Mouse (Mus musculus) myocyte (in vitro differentiated cells): Measurements from ENCODE around the gene Cog2. TPM values are rescaled to one million over a fixed set of nuclear protein-coding genes. Genes with fewer than 3 reads are reported as not detected.

Source experiments
- H3K27me3 ChIP-seq: one replicate; pipeline ENCODE4 v1.6.1; 2011; ENCODE audit not compliant: control insufficient read depth, insufficient read depth, insufficient read length
- H3K36me3 ChIP-seq: one replicate; pipeline ENCODE4 v1.6.1; 2011; ENCODE audit not compliant: control insufficient read depth, insufficient read depth
- H3K4me2 ChIP-seq: one replicate; pipeline ENCODE4 v1.6.1; 2011; ENCODE audit warnings: low read depth, control low read depth
- H3K4me3 ChIP-seq: one replicate; pipeline ENCODE4 v1.5.1; 2011; ENCODE audit warnings: mild to moderate bottlenecking, control low read depth, moderate library complexity
- H3K79me2 ChIP-seq: one replicate; pipeline ENCODE4 v1.6.1; 2011; ENCODE audit not compliant: control insufficient read depth, insufficient read depth
- H3ac ChIP-seq: one replicate; pipeline ENCODE4 v1.6.1; 2011; ENCODE audit not compliant: control insufficient read depth, insufficient read length
- CEBPB ChIP-seq: IDR thresholded peaks from 2 replicates; pipeline ENCODE4 v1.6.1; 2011; ENCODE audit warnings: mild to moderate bottlenecking, moderate library complexity; ENCODE audit not compliant: poor library complexity, insufficient read depth, severe bottlenecking
- E2F4 ChIP-seq: IDR thresholded peaks from one replicate; pipeline ENCODE4 v1.6.1; 2011; ENCODE audit warnings: mild to moderate bottlenecking, control low read depth, moderate library complexity; ENCODE audit not compliant: insufficient read depth
- MAX ChIP-seq: IDR thresholded peaks from one replicate; pipeline ENCODE4 v1.6.1; 2011; ENCODE audit warnings: low read depth, mild to moderate bottlenecking, control low read depth
- MYOD1 ChIP-seq, 3 experiments: IDR thresholded peaks; one replicate each; pipeline ENCODE4 v1.6.1; 2011; ENCODE audit warnings: control low read depth in 2 of 3, low read depth in 2 of 3, mild to moderate bottlenecking in 2 of 3, moderate library complexity in 1 of 3; ENCODE audit not compliant: insufficient read length in 2 of 3, control insufficient read depth in 1 of 3
- MYOG ChIP-seq, 3 experiments: IDR thresholded peaks; one replicate each; pipeline ENCODE4 v1.6.1; 2011; ENCODE audit warnings: control low read depth in 2 of 3, low read depth in 2 of 3, mild to moderate bottlenecking in 2 of 3; ENCODE audit not compliant: insufficient read length in 2 of 3, control insufficient read depth in 1 of 3, insufficient read depth in 1 of 3
- POLR2A ChIP-seq: IDR thresholded peaks from one replicate; pipeline ENCODE4 v1.6.1; 2011; ENCODE audit warnings: low read depth, mild to moderate bottlenecking, control low read depth, moderate library complexity; ENCODE audit not compliant: insufficient read length
- POLR2AphosphoS2 ChIP-seq: IDR thresholded peaks from one replicate; pipeline ENCODE4 v1.6.1; 2011; ENCODE audit warnings: low read depth, control low read depth; ENCODE audit not compliant: insufficient read length
- REST ChIP-seq: IDR thresholded peaks from one replicate; pipeline ENCODE4 v1.6.1; 2011; ENCODE audit warnings: mild to moderate bottlenecking, control low read depth, moderate library complexity; ENCODE audit not compliant: insufficient read depth, insufficient read length
- SRF ChIP-seq: IDR thresholded peaks from one replicate; pipeline ENCODE4 v1.6.1; 2011; ENCODE audit warnings: low read depth; ENCODE audit not compliant: control insufficient read depth, insufficient read length
- TCF12 ChIP-seq: IDR thresholded peaks from one replicate; pipeline ENCODE4 v1.6.1; 2011; ENCODE audit warnings: mild to moderate bottlenecking, control low read depth; ENCODE audit not compliant: poor library complexity, insufficient read depth, severe bottlenecking
- TCF3 ChIP-seq: IDR thresholded peaks from one replicate; pipeline ENCODE4 v1.6.1; 2011; ENCODE audit warnings: low read depth, control low read depth; ENCODE audit not compliant: insufficient read length
- USF1 ChIP-seq: IDR thresholded peaks from one replicate; pipeline ENCODE4 v1.6.1; 2011; ENCODE audit warnings: low read depth, mild to moderate bottlenecking, control low read depth, moderate library complexity
- polyA plus RNA-seq: library from polyadenylated mRNA; unstranded; fragments of >200 nt; fragmentation: generic; extraction: Trizol; gene quantifications from one replicate; pipeline ENCODE4 v1.2.1, GENCODE M21; 2012; ENCODE audit warnings: missing spikeins

Gene Cog2
- polyA plus RNA-seq, 1 experiment = 26.3 TPM

DNA sequence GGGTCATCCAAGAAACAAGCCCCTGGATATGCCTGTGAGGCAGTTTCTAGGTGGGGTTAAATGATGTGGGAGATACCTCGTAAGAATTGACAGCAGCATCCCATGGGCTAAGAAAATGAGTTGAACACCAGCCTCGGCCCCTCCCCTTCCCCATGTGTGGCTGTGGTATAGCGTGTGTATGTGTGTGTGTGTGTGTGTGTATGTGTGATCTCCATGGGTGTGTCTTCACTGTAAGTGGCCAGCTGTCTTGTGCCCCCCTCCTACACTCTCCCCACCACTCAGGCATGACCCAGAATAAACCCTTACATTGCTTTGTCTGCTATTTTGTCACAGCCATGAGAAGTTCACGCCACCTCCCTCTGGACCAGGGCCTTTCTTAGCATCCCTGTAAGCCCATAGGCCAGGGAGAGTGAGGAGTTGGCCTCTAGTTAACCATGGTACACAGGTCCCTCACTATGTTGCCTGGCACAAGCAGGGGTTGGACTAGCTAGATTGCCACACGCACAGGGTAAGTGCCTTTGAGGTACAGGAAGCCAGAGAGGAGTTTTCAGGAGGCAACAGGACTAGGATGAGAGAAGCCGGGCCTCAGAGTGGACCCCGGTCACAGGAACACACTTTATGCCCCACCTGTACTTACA lies 34.7 kb downstream of the Cog2 start:
- Histone ChIP-seq H3K79me2 (no peaks in the 10 kb centered on the region), H3K36me3 (no peaks in the 10 kb centered on the region), H3K4me3 (no peak overlapping the region), H3K27me3 (peaks cover 15% of the 10 kb centered on the region), H3ac (no peak overlapping the region), H3K4me2 (no peak overlapping the region)
- TF ChIP-seq MYOD1 (IDR thresholded peaks at IDR 0.05; ENCODE audit: control insufficient read depth in 1 of 3, insufficient read length in 2 of 3, low read depth in 2 of 3) (no peak), E2F4 (no peak), REST (no peak), POLR2A (no peak), MAX (no peak), TCF3 (no peak), MYOG (IDR thresholded peaks at IDR 0.05; ENCODE audit: control insufficient read depth in 1 of 3, insufficient read depth in 1 of 3, insufficient read length in 2 of 3, low read depth in 2 of 3) (no peak), USF1 (no peak), SRF (no peak), CEBPB (no peak), POLR2AphosphoS2 (no peak), TCF12 (no peak)

GRCm38 (mm10) chr8:124556164-124556563 lies 35.6 kb downstream of the Cog2 start:
- Histone ChIP-seq H3K27me3 (peaks cover 21% of the 10 kb centered on the region), H3K79me2 (no peaks in the 10 kb centered on the region), H3K36me3 (no peaks in the 10 kb centered on the region), H3K4me2 (no peak overlapping the region), H3K4me3 (no peak overlapping the region), H3ac (no peak overlapping the region)
- TF ChIP-seq POLR2A (no peak), SRF (no peak), TCF12 (no peak), E2F4 (no peak), POLR2AphosphoS2 (no peak), MYOG (IDR thresholded peaks at IDR 0.05; ENCODE audit: control insufficient read depth in 1 of 3, insufficient read depth in 1 of 3, insufficient read length in 2 of 3, low read depth in 2 of 3) (no peak), USF1 (no peak), MYOD1 (IDR thresholded peaks at IDR 0.05; ENCODE audit: control insufficient read depth in 1 of 3, insufficient read length in 2 of 3, low read depth in 2 of 3) (no peak), CEBPB (no peak), REST (no peak), TCF3 (no peak)

GRCm38 (mm10) chr8:124556658-124557057 lies 36.1 kb downstream of the Cog2 start:
- H3K4me2 ChIP-seq = no peak overlapping the region
- no peak for TF ChIP-seq REST
- TF ChIP-seq MYOG (IDR thresholded peaks at IDR 0.05; ENCODE audit: control insufficient read depth in 1 of 3, insufficient read depth in 1 of 3, insufficient read length in 2 of 3, low read depth in 2 of 3) = no peak
- TF ChIP-seq TCF12 = no peak
- no peak for TF ChIP-seq E2F4
- TF ChIP-seq MYOD1 (IDR thresholded peaks at IDR 0.05; ENCODE audit: control insufficient read depth in 1 of 3, insufficient read length in 2 of 3, low read depth in 2 of 3) = no peak
- TF ChIP-seq TCF3 = no peak
- TF ChIP-seq SRF = no peak
- TF ChIP-seq MAX = no peak
- TF ChIP-seq USF1 = no peak
- no peak for TF ChIP-seq POLR2A
- TF ChIP-seq CEBPB = no peak
- TF ChIP-seq POLR2AphosphoS2 = no peak
- H3K4me3 ChIP-seq = no peak overlapping the region
- H3K79me2 ChIP-seq = no peaks in the 10 kb centered on the region
- H3K36me3 ChIP-seq = no peaks in the 10 kb centered on the region
- peaks cover 25% of the 10 kb centered on the region for H3K27me3 ChIP-seq
- no peak overlapping the region for H3ac ChIP-seq

DNA sequence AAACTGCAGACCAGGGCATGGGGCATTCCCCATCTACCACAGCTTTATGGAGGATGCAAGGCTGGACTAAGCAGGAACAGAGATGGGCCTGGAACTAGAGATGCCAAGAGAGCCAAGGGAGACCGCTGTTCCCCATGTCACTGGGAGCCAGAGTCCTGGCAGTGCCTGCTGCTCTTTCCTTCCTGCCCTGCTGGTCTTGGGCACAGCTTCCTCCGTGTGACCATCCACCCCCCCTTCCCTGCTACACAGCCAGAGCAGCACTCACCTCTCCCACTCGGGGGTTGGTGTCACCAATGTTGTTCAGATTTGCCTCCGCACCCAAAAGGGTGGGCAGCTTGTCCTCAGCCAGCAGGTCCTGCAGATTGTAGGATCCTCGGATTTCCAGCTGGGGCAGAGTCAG lies 36.9 kb downstream of the Cog2 start:
- H3K27me3 ChIP-seq = peaks cover 31% of the 10 kb centered on the region
- no peak overlapping the region for H3K4me3 ChIP-seq
- no peaks in the 10 kb centered on the region for H3K79me2 ChIP-seq
- TF ChIP-seq REST (no peak), TCF12 (no peak), USF1 (no peak), SRF (no peak), POLR2AphosphoS2 (no peak), MYOD1 (IDR thresholded peaks at IDR 0.05; ENCODE audit: control insufficient read depth in 1 of 3, insufficient read length in 2 of 3, low read depth in 2 of 3) (no peak), TCF3 (no peak), MYOG (IDR thresholded peaks at IDR 0.05; ENCODE audit: control insufficient read depth in 1 of 3, insufficient read depth in 1 of 3, insufficient read length in 2 of 3, low read depth in 2 of 3) (no peak), E2F4 (no peak), POLR2A (no peak), CEBPB (no peak), MAX (no peak)
- H3K4me2 ChIP-seq = no peak overlapping the region
- no peaks in the 10 kb centered on the region for H3K36me3 ChIP-seq
- no peak overlapping the region for H3ac ChIP-seq
